Comparison of ENCODE assay signal across 24 mouse cellular contexts in genomic region chr1:93229626-93230025, GRCm38 (mm10). TPM values are rescaled to one million over a fixed set of nuclear protein-coding genes. Genes with fewer than 3 reads are reported as not detected.
DNase-seq lines count a peak whose midpoint lies in the region; ATAC-seq and TF ChIP-seq lines count a peak whose summit lies in the region.
"Had no signal": no experiment of that assay in that cellular context is flagged by ENCODE, and none has a peak within 500 bp of the region (broad histone marks: within the 10 kb centered on the region; RNA-seq: fewer than 3 reads in every experiment).

No protein-coding gene starts in this region.

- H3K4me2 ChIP-seq in midbrain, postnatal 0 days (ENCODE audit: low read depth, low read length, poor library complexity, severe bottlenecking): no peak overlapping the region
- H3K4me2 ChIP-seq in midbrain, embryonic 11.5 days: no peak overlapping the region
- H3K4me2 ChIP-seq: heart, embryonic 12.5 days; hindbrain, embryonic 13.5 days; kidney, embryonic 15.5 days; limb, embryonic 15.5 days; liver, embryonic 13.5 days; midbrain, embryonic 13.5 days had no signal

- TF ChIP-seq CTCF in midbrain, postnatal 0 days (IDR thresholded peaks at IDR 0.05): no peak

- DNase-seq in adrenal gland, adult (ENCODE audit: inconsistent age in 2 of 2, low spot score in 1 of 2): peak; percentile 36 to 80
- no peak for DNase-seq in adrenal gland, adult 18-20 months (ENCODE audit: low spot score in 2 of 2)
- peak; percentile 42 to 59 for DNase-seq in cerebellum, postnatal 14 days
- DNase-seq in midbrain, postnatal 0 days (ENCODE audit: low spot score): peak; percentile 48
- DNase-seq in midbrain, embryonic 11.5 days (ENCODE audit: low spot score, missing footprints): no peak
- no peak for DNase-seq in heart, adult 8-10 months (ENCODE audit: low spot score)
- DNase-seq: cerebellum, adult 11-12 months; cerebellum, adult 9-11 months; heart, postnatal 4 days; liver, embryonic 13.5 days; lung, postnatal 4 days; retina, postnatal 1 day; right cerebral cortex, postnatal 14 days had no signal

- 0 out of 2 replicates have a peak, but pooled peaks cover 4% of the 10 kb centered on the region for H3K27me3 ChIP-seq in midbrain, postnatal 0 days (ENCODE audit: insufficient read depth, low read length)
- peaks cover 9% of the 10 kb centered on the region for H3K27me3 ChIP-seq in midbrain, embryonic 11.5 days (ENCODE audit: control insufficient read depth, insufficient read depth, low read length)
- H3K27me3 ChIP-seq: limb, embryonic 15.5 days had no signal

- 0 out of 2 replicates have a peak, but pooled peaks cover 3% of the 10 kb centered on the region for H3K4me1 ChIP-seq in midbrain, postnatal 0 days (ENCODE audit: insufficient read depth, low read length)
- H3K4me1 ChIP-seq in midbrain, embryonic 11.5 days (ENCODE audit: control insufficient read depth, insufficient read depth, low read length): no peaks in the 10 kb centered on the region
- H3K4me1 ChIP-seq: liver, embryonic 13.5 days; megakaryocyte, embryonic 14.5 days had no signal

- H3K27ac ChIP-seq in midbrain, postnatal 0 days (ENCODE audit: low read depth, low read length): no peak overlapping the region
- no peak overlapping the region for H3K27ac ChIP-seq in midbrain, embryonic 11.5 days (ENCODE audit: low read depth, low read length)
- H3K27ac ChIP-seq: hindbrain, embryonic 13.5 days; kidney, embryonic 15.5 days; layer of hippocampus, adult 2 months; limb, embryonic 15.5 days; liver, embryonic 13.5 days; midbrain, embryonic 13.5 days had no signal

- no peak for ATAC-seq in cerebellum, adult (ENCODE audit: insufficient number of reproducible peaks, low FRiP score, low TSS enrichment)
- ATAC-seq in midbrain, postnatal 0 days (ENCODE audit: low FRiP score): no peak
- ATAC-seq in midbrain, embryonic 11.5 days (ENCODE audit: low FRiP score): no peak
- ATAC-seq: forebrain, embryonic 14.5 days; inflammation-experienced regulatory T-cells, adult 6 months; midbrain, embryonic 13.5 days had no signal

- no peak overlapping the region for H3K9ac ChIP-seq in midbrain, postnatal 0 days (replicated peaks; ENCODE audit: low read length, poor library complexity, severe bottlenecking)
- no peak overlapping the region for H3K9ac ChIP-seq in midbrain, embryonic 11.5 days (ENCODE audit: low read length)
- H3K9ac ChIP-seq: heart, embryonic 12.5 days; hindbrain, embryonic 13.5 days; kidney, embryonic 15.5 days; limb, embryonic 15.5 days; liver, embryonic 13.5 days; midbrain, embryonic 13.5 days had no signal

- WGBS in midbrain, postnatal 0 days: 75% methylated on average over 4 of the region's 4 CpGs
- WGBS in midbrain, embryonic 11.5 days: 84% methylated on average over 4 of the region's 4 CpGs

- H3K9me3 ChIP-seq in midbrain, postnatal 0 days (ENCODE audit: low read length): no peaks in the 10 kb centered on the region
- no peaks in the 10 kb centered on the region for H3K9me3 ChIP-seq in midbrain, embryonic 11.5 days (ENCODE audit: control insufficient read depth, low read length)
- H3K9me3 ChIP-seq: G1E; heart, embryonic 12.5 days; hindbrain, embryonic 13.5 days; kidney, embryonic 15.5 days; limb, embryonic 15.5 days; liver, embryonic 13.5 days; megakaryocyte, embryonic 14.5 days; midbrain, embryonic 13.5 days had no signal

- H3K36me3 ChIP-seq in midbrain, postnatal 0 days (ENCODE audit: insufficient read depth, low read length): no peaks in the 10 kb centered on the region
- H3K36me3 ChIP-seq in midbrain, embryonic 11.5 days (ENCODE audit: control insufficient read depth, insufficient read depth, low read length): no peaks in the 10 kb centered on the region
- H3K36me3 ChIP-seq: G1E; heart, embryonic 12.5 days; hindbrain, embryonic 13.5 days; kidney, embryonic 15.5 days; limb, embryonic 15.5 days; liver, embryonic 13.5 days; midbrain, embryonic 13.5 days had no signal

- no peak overlapping the region for H3K4me3 ChIP-seq in midbrain, postnatal 0 days (ENCODE audit: low read depth, low read length)
- H3K4me3 ChIP-seq in midbrain, embryonic 11.5 days (ENCODE audit: low read depth, low read length): no peak overlapping the region
- H3K4me3 ChIP-seq: heart, embryonic 12.5 days; hindbrain, embryonic 13.5 days; kidney, embryonic 15.5 days; layer of hippocampus, adult 2 months; limb, embryonic 15.5 days; liver, embryonic 13.5 days; megakaryocyte, embryonic 14.5 days; midbrain, embryonic 13.5 days had no signal

RNA-seq across cellular contexts. Expression of gene Sned1, which starts 6.0 kb away (rescaled TPM):
- 10 to 100 TPM; 10.7 to 22.3 TPM for total RNA-seq in adrenal gland, adult 18-20 months (2021)
- total RNA-seq in midbrain, postnatal 0 days (2014; rRNA removed): 19.9 and 24.4 TPM in 2 replicates
- 4.7 and 5.1 TPM in 2 replicates for polyA plus RNA-seq in midbrain, postnatal 0 days (2015; fragmentation: Nextera tagmentation; extraction: Ambion mirVana)
- 1.8 and 2.0 TPM in 2 replicates for polyA plus RNA-seq in midbrain, embryonic 11.5 days (2014; fragmentation: Nextera tagmentation; extraction: Ambion mirVana)
- 10 to 100 TPM in 1 of 4 experiments, 1 to 10 TPM in 3; 5.7 to 12.3 (median 7.2) TPM for total RNA-seq in heart, adult 8-10 months (2022)
- polyA plus RNA-seq: G1E had no signal

Comparison
In these comparisons a context has a peak if more than half of its experiments do, and no peak if none do; other contexts are left out.
1. DNase-seq: peak in adrenal gland, adult (2 of 2), cerebellum, postnatal 14 days (2 of 2) and midbrain, postnatal 0 days (single experiment); none in adrenal gland, adult 18-20 months (0 of 2), midbrain, embryonic 11.5 days (single experiment) and heart, adult 8-10 months (single experiment).